Mouse (Mus musculus) bone marrow macrophage, adult 2 months (primary cell): ENCODE results near the gene Magohb.

Source experiments
- CTCF ChIP-seq: IDR thresholded peaks from 2 replicates; pipeline ENCODE4 v1.5.1; 2012; ENCODE audit warnings: low read depth, mild to moderate bottlenecking, low read length, moderate library complexity
- POLR2A ChIP-seq: IDR thresholded peaks from 2 replicates; pipeline ENCODE4 v1.6.1; 2012; ENCODE audit warnings: mild to moderate bottlenecking, low read depth, low read length, borderline replicate concordance

DNA sequence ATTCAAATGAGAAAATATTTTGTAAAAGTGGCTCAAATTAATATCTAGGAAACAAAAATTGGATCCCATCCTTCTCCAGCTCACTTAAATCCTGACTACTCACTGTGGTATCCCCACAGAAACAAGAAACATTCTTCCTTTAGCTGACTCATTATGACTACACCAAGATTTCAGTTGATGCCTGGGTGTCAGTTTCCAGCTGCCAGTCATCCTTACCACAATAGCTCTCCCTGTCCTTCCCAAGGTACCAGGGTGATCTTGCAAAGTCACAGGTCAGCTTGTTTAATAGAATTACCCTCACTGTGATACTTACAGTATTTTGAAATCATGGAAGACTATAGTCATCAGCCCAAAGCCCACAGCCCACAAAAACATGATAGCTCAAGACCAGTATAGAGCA is 5.5 kb upstream of the Magohb start:
- TF ChIP-seq POLR2A (no peak), CTCF (no peak)
